Mouse (Mus musculus) gastrocnemius, postnatal 10 days (tissue): ENCODE measurements around the gene Kctd19. TPM values are rescaled to one million over a fixed set of nuclear protein-coding genes. Genes with fewer than 3 reads are reported as not detected.
A peak's percentile ranks its signal among the peaks of the same experiment; 100 is the strongest.

Source experiments
- DNase-seq: peaks from one replicate; pipeline ENCODE4 v3.0.0; 2021; ENCODE audit warnings: mixed read lengths
- long read RNA-seq, 2 experiments: library from polyadenylated mRNA; stranded (forward); transcript quantifications; one replicate each; pipeline ENCODE4 v2.0.0; 2021
- total RNA-seq, 2 experiments: library from RNA; stranded (reverse); gene quantifications; 2 replicates each; pipeline ENCODE4 v1.2.3; 2021

The Kctd19 gene
- under 1 TPM in 1 of 2 experiments, not detected in 1; 0.07 TPM for total RNA-seq
- long read RNA-seq, experiment 1, result 0 reads
- long read RNA-seq, experiment 2, result 0 reads

DNA sequence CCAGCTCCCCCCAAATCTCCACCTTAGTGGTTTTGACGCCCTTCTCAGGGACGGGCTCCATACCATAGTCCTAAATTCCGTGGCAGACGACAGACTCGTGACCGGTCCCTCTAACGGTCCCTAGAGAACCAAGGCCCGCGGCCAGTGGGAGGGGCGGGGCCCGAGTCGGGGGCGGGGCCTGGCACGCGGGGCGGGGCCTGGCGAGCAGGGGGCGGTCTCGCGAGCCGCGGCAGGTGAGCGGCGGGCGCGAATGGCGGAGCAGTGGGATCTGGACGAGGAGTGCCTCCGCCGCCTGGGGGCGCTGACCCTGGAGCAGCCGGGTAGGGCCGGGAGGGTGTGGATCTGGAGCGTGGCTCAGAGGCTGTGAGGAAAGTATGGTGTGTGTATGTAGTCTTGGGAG, at the start of gene Kctd19, which contains the start of gene Lrrc36:
Gene Kctd19, minus strand, starts transcription at position 112 of the 400 bp plus-strand sequence.
Gene Lrrc36, plus strand, starts transcription at position 181 of the 400 bp plus-strand sequence.
- DNase-seq, result peak; percentile 70

GRCm38 (mm10) chr8:105461085-105461803, 47.9 kb upstream of the Kctd19 start:
- no peak for DNase-seq

- no peak for DNase-seq
Measured at GRCm38 (mm10) chr8:105455218-105455617, 41.9 kb upstream of the Kctd19 start.

DNA sequence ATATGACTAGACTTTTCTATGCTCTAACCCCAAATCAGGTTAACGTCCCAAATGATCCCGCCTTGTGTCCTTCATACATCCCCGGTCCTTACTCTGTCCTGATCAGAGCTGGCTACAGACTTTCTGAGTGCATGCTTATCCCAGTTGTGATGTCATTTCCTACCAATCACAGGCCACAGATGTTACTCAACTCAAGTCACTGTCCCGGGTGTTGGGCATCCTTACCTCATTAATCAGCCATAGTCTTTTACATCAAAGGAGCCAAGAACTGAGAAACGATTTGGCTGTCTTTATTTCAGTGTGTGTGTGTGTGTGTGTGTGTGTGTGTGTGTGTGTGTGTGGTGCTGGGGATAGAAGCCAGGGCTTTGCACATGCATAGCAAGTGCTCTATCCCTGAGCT, 40.8 kb upstream of the Kctd19 start:
- DNase-seq, result no peak

GRCm38 (mm10) chr8:105453296-105453695, 40.0 kb upstream of the Kctd19 start:
- DNase-seq, result no peak

GRCm38 (mm10) chr8:105451903-105452603, 38.8 kb upstream of the Kctd19 start:
- no peak for DNase-seq

GRCm38 (mm10) chr8:105450977-105451376, 37.7 kb upstream of the Kctd19 start:
- no peak for DNase-seq

DNA sequence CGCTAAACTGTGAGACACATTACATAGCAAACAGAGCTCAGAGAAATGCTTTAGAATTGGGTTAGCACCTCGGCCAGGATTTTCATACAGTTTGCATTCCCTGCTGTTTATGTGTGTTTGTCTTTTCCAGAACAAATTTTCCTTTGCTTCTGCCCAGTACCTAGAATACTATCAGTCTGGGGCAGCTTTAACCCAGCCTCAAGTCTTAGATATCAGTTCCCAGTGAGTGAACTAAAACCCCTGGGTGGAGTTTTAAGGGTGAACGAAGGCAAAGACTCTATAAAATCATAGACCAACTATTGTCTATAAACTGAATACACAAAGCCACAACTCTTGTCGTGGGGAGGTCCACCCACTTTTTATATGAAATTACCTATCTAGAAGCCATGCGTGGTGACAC, 35.3 kb upstream of the Kctd19 start:
- DNase-seq, result no peak

DNA sequence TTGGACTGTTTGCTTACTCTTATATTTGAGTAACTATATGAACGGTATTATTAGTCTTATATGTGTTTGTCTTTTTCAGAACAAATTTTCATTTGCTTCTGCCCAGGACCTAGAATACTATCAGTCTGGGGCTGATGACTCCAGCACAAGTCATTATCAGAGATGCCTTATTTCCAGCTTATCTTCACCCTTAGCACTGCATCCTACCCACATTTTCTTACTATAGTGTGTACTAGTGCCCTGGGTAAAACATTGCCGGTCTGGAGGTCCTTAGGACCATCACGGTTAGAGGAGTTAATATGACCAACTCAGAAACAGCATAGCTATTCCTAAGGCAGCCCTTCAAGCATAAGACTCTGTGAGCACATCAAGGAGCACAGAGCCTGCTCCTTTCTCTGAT, 34.9 kb upstream of the Kctd19 start:
- DNase-seq, result no peak

GRCm38 (mm10) chr8:105446127-105446552, 32.8 kb upstream of the Kctd19 start:
- peak; percentile 44 for DNase-seq

DNA sequence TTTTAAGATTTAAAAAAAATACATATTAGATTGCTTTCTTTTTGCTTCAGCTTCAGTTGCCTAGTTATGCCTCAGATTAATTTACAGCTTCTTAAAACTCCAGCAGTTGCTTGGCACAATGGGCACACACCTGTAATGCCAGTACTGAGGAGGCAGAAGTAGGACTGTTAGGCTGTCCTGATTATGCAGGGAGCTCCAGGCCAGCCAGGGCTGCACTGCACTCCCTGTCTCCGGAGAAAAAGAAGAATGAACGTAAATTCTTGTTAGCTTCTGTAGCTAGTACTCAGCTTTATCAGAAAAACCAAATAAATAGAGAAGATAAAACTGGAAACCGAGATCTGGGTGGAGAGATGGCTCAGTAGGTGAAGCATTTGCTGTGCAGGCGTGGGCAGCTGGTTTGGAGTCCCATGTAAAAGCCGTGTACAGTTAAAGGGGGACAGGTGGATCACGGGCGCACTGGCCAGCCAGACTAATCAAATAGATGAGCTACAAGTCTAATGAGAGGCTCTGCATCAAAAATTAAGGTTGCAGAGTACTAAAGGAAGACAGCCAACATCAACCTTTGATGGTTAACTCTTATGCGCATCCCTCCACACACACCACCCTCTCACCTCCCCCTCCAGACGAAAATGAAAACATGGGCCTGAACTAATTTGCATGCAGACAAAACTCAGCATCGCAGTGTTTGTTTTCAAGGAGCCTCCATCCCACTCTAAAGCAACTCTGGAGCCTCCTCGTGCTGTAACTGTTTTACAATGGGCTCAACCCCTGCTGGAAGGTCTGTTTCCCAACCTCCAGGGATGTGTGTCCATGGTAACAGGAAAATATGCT, 32.2 kb upstream of the Kctd19 start:
- no peak for DNase-seq

GRCm38 (mm10) chr8:105442661-105443060, 29.4 kb upstream of the Kctd19 start:
- no peak for DNase-seq

DNA sequence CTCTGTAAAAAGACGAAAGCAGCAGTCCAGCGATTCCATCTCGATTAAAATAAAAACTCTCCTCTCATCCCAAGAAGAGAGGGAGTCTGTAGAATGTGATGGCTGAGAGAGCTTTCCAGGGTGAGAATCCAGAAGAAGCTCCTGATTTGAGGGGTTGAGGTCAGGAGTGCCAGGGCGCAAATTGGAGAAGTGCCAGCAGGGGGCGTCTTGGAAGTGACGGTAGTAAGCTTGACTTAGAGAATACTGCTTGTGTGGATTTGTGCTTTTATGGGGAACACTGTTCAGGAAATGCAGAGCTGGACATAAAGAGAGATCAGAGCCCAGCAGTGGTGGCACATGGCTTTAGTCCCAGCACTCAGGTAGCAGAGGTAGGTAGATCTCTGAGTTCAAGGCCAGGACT, 28.1 kb upstream of the Kctd19 start:
- DNase-seq, result peak; percentile 64

- peak; percentile 60 for DNase-seq
Measured at GRCm38 (mm10) chr8:105438865-105439264, 25.6 kb upstream of the Kctd19 start.

GRCm38 (mm10) chr8:105437078-105437748, 23.9 kb upstream of the Kctd19 start:
- DNase-seq, result no peak

DNA sequence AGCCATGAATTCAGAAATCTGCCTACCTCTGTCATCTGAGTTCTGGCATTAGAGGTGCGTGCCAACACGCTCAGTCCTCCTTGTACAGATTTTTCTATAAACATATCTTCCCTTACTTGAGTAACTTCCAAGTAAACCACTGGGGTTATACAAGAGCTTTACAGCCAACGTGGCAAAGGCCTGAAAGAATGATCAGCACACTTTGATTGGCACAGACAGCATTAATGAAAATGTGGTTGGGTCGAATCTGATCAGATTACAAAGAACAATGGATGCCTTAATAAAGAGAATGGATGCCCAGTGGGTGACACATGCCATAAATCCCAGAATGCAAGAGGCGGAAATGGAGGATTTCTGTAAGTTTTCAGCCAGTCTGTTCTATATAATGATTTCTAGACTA, 22.9 kb upstream of the Kctd19 start:
- no peak for DNase-seq

DNA sequence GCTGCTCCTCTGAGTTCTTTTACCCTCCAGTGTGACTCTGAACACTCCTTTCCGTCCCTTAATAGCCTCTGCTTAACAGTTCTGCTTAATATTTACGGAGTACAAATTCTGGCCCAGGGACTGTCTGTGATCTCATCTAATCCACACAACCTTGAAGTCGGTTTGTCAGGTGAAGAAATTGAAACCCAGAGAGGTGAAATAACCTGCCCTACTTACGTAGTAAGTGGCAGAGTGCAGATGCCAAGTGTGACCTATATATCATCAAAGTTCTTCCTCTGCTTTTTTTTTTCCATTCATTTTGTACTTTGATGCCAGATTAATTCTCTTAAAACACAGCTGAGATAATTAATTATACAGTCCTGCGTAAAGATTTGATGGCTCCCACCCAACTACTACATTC, 20.8 kb upstream of the Kctd19 start:
- DNase-seq, result no peak

GRCm38 (mm10) chr8:105433511-105433910, 20.2 kb upstream of the Kctd19 start:
- DNase-seq, result no peak

GRCm38 (mm10) chr8:105433021-105433420, 19.7 kb upstream of the Kctd19 start:
- DNase-seq, result no peak

DNA sequence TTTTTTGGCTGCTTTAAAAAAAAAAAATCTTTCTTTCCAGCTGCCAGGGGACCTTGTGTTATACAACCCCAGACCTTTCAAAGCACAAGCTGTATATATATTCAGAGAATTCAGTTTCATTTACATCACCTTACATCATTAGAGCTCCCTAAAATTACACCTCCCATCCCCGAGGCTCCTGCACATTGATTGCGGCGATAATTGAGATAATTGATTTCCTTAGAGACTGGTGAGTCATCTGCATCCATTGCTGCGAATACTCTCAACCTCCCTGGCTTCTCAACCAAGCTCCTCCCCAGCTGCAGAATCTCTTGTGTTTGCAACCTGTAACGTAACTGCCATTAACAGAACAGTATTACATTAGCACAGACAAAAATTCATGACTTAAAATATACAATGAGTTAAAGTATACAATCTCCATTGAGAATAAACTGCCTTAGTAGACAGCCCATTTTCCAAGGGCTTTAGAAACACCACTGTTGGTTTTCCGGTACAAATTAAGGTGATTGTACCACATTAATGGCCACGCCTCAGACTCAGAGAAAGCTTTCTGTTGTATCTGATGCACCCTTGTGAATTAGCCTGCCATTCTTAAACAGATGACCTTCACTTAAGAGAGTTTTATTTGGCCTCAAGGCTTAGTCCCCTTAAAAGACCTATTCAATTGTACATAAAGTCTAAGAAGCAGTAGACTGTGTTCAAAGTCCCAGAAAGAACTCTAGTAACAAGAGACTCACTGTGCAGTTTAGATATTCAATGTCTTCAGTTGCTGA, 18.6 kb upstream of the Kctd19 start:
- no peak for DNase-seq

DNA sequence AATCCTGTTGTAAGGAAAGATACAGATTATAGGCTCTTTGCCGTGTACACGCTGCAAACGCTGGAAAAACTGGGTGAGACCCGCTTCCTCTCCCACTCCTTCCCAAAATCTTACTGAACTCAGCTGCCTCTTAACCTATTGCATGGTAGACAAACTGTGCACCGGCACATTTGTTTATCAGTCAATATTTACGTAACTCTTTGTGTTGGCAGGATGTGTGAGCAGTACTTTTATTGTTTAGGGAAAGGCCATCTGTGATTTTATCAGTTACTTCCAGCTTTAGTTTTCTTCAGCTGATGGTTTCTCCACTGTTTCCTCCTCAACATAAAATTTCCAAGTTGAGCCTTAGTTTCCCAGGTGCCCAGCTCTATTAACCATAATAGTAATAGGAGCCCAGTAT, 13.6 kb upstream of the Kctd19 start:
- no peak for DNase-seq
